Mouse (Mus musculus): ENCODE results near the gene Ccdc80. TPM values are rescaled to one million over a fixed set of nuclear protein-coding genes. Genes with fewer than 3 reads are reported as not detected.

Ccdc80 gene
- polyA plus RNA-seq, 1 experiment: 185 TPM

GRCm38 (mm10) chr16:45117200-45117599 is 24.0 kb downstream of the Ccdc80 start:
- no peak for DNase-seq (ENCODE audit: low read depth)

- no peak for DNase-seq (ENCODE audit: low read depth)
Measured at GRCm38 (mm10) chr16:45118760-45119159, 25.6 kb downstream of the Ccdc80 start.

GRCm38 (mm10) chr16:45120844-45121425 is 27.7 kb downstream of the Ccdc80 start:
- DNase-seq (ENCODE audit: low read depth): no peak

GRCm38 (mm10) chr16:45122571-45122970 is 29.4 kb downstream of the Ccdc80 start:
- no peak for DNase-seq (ENCODE audit: low read depth)

- DNase-seq (ENCODE audit: low read depth): no peak
Measured at GRCm38 (mm10) chr16:45124230-45125203, 31.3 kb downstream of the Ccdc80 start.

GRCm38 (mm10) chr16:45127936-45128710 is 34.9 kb downstream of the Ccdc80 start:
- no peak for DNase-seq (ENCODE audit: low read depth)

GRCm38 (mm10) chr16:45141711-45142110 is 48.5 kb downstream of the Ccdc80 start:
- no peak for DNase-seq (ENCODE audit: low read depth)

- no peak for DNase-seq (ENCODE audit: low read depth)
Measured at GRCm38 (mm10) chr16:45142565-45142964, 49.4 kb downstream of the Ccdc80 start.

GRCm38 (mm10) chr16:45145119-45145518 is 51.9 kb downstream of the Ccdc80 start:
- no peak for DNase-seq (ENCODE audit: low read depth)

- no peak for DNase-seq (ENCODE audit: low read depth)
Measured at GRCm38 (mm10) chr16:45148488-45149082, 55.4 kb downstream of the Ccdc80 start.

GRCm38 (mm10) chr16:45154741-45155250 is 61.6 kb downstream of the Ccdc80 start:
- DNase-seq (ENCODE audit: low read depth): no peak

GRCm38 (mm10) chr16:45158136-45158521 is 64.9 kb downstream of the Ccdc80 start:
- DNase-seq (ENCODE audit: low read depth): no peak

GRCm38 (mm10) chr16:45158522-45159388 is 65.6 kb downstream of the Ccdc80 start, which contains the start of the genes Slc35a5 and Atg3:
Gene Slc35a5, minus strand, starts transcription at chr16:45158706.
Gene Atg3, plus strand, starts transcription at chr16:45158785.
- DNase-seq (ENCODE audit: low read depth): no peak

- DNase-seq (ENCODE audit: low read depth): no peak
Measured at GRCm38 (mm10) chr16:45159389-45159716, 66.2 kb downstream of the Ccdc80 start.

Other genes with a start within 250 kb of the Ccdc80 start
- not detected in 2 replicates for gene Cd200r2, start 226.3 kb upstream of the Ccdc80 start, polyA plus RNA-seq (2012; rRNA removed)
- not detected in 2 replicates for gene Cd200r3, start 149.7 kb upstream of the Ccdc80 start, polyA plus RNA-seq (2012; rRNA removed)
- gene Slc35a5, start 65.3 kb downstream of the Ccdc80 start, polyA plus RNA-seq (2012; rRNA removed): 18.8 and 23.1 TPM in 2 replicates
- gene Atg3, start 65.4 kb downstream of the Ccdc80 start, polyA plus RNA-seq (2012; rRNA removed): 18.3 and 19.4 TPM in 2 replicates
- 0.55 and 0.70 TPM in 2 replicates for gene Btla, start 130.9 kb downstream of the Ccdc80 start, polyA plus RNA-seq (2012; rRNA removed)

Measured in gonadal fat pad, adult 2 months (tissue).